Mouse (Mus musculus): Measurements from ENCODE around the gene Unc45a. TPM values are rescaled to one million over a fixed set of nuclear protein-coding genes. Genes with fewer than 3 reads are reported as not detected.
A peak's percentile ranks its signal among the peaks of the same experiment; 100 is the strongest.
"Not testable (repeated sequence)": the region's sequence is repeated elsewhere in the genome, so short reads cannot be mapped to it uniquely, and the experiment has no call there.

The Unc45a gene
- polyA plus RNA-seq, 1 experiment from 2014 or later, result 34.7 TPM

DNA sequence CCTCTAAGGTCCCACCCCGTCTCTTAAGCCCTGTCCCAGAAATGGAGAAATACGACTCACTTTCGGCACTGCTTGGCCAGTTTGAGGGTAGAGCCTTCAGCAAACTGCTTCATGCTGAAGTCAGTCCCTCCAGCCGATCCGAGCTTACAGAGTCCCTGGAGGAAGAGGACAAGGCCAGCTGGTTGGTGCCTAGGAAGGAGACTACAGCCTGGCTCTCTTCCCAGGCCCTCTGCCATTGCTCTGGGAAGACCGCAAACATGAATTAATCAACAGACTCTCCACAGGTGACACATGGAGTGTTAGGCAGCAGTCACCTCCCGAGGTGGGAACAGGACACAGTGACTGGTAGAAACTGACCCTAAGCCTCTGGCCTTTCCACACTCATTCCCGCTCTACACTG, 10.5 kb downstream of the Unc45a start:
- Histone ChIP-seq H3K4me2 (ENCODE audit: low read depth, severe bottlenecking) (no peak overlapping the region), H3K9me3 (ENCODE audit: control insufficient read depth, low read length) (no peaks in the 10 kb centered on the region), H3K4me1 (ENCODE audit: control insufficient read depth, insufficient read depth, low read length) (no peaks in the 10 kb centered on the region), H3K36me3 (ENCODE audit: control insufficient read depth, insufficient read depth, low read length) (peaks cover 57% of the 10 kb centered on the region), H3K27me3 (ENCODE audit: control insufficient read depth, insufficient read depth, low read length) (no peaks in the 10 kb centered on the region), H3K27ac (replicated peaks; ENCODE audit: low read depth, low read length) (no peak overlapping the region), H3K4me3 (ENCODE audit: low read depth, low read length) (no peak overlapping the region), H3K9ac (ENCODE audit: low read length) (no peak overlapping the region)
- ATAC-seq (ENCODE audit: insufficient number of reproducible peaks, low FRiP score, low TSS enrichment, low read depth) (no peak), DNase-seq (ENCODE audit: low spot score) (no peak)
- WGBS, result 90% methylated on average over 8 of the region's 8 CpGs

- DNase-seq (ENCODE audit: low spot score) (no peak), ATAC-seq (ENCODE audit: insufficient number of reproducible peaks, low FRiP score, low TSS enrichment, low read depth) (no peak)
- H3K4me3 ChIP-seq (ENCODE audit: low read depth, low read length), result no peak overlapping the region
- H3K4me1 ChIP-seq (ENCODE audit: control insufficient read depth, insufficient read depth, low read length), result peaks cover 6% of the 10 kb centered on the region
- H3K36me3 ChIP-seq (ENCODE audit: control insufficient read depth, insufficient read depth, low read length), result peaks cover 30% of the 10 kb centered on the region; the same call in 1 of the 2 replicates
- 96% methylated on average over 19 of the region's 19 CpGs for WGBS
- no peak overlapping the region for H3K9ac ChIP-seq (ENCODE audit: low read length)
- no peaks in the 10 kb centered on the region for H3K9me3 ChIP-seq (ENCODE audit: control insufficient read depth, low read length)
- H3K4me2 ChIP-seq (ENCODE audit: low read depth, severe bottlenecking), result no peak overlapping the region
- no peaks in the 10 kb centered on the region for H3K27me3 ChIP-seq (ENCODE audit: control insufficient read depth, insufficient read depth, low read length)
- H3K27ac ChIP-seq (replicated peaks; ENCODE audit: low read depth, low read length), result no peak overlapping the region
These were observed 14.7 kb downstream of the Unc45a start for GRCm38 (mm10) chr7:80326076-80326475.

- no peak overlapping the region for H3K4me3 ChIP-seq (ENCODE audit: low read depth, low read length)
- H3K27ac ChIP-seq (replicated peaks; ENCODE audit: low read depth, low read length), result no peak overlapping the region
- H3K27me3 ChIP-seq (ENCODE audit: control insufficient read depth, insufficient read depth, low read length), result no peaks in the 10 kb centered on the region
- WGBS, result 95% methylated on average over 16 of the region's 16 CpGs
- no peaks in the 10 kb centered on the region for H3K9me3 ChIP-seq (ENCODE audit: control insufficient read depth, low read length)
- peaks cover 23% of the 10 kb centered on the region; the same call in 1 of the 2 replicates for H3K36me3 ChIP-seq (ENCODE audit: control insufficient read depth, insufficient read depth, low read length)
- no peak overlapping the region for H3K9ac ChIP-seq (ENCODE audit: low read length)
- no peak for ATAC-seq (ENCODE audit: insufficient number of reproducible peaks, low FRiP score, low TSS enrichment, low read depth)
- H3K4me1 ChIP-seq (ENCODE audit: control insufficient read depth, insufficient read depth, low read length), result peaks cover 6% of the 10 kb centered on the region
- H3K4me2 ChIP-seq (ENCODE audit: low read depth, severe bottlenecking), result no peak overlapping the region
- DNase-seq (ENCODE audit: low spot score), result no peak
These were observed 15.4 kb downstream of the Unc45a start for GRCm38 (mm10) chr7:80325292-80325868.

- H3K36me3 ChIP-seq (ENCODE audit: control insufficient read depth, insufficient read depth, low read length), result peaks cover 19% of the 10 kb centered on the region; the same call in 1 of the 2 replicates
- not testable (repeated sequence) for ATAC-seq (ENCODE audit: insufficient number of reproducible peaks, low FRiP score, low TSS enrichment, low read depth); DNase-seq (ENCODE audit: low spot score); H3K9ac ChIP-seq (ENCODE audit: low read length); H3K4me3 ChIP-seq (ENCODE audit: low read depth, low read length); H3K27me3 ChIP-seq (ENCODE audit: control insufficient read depth, insufficient read depth, low read length); H3K9me3 ChIP-seq (ENCODE audit: control insufficient read depth, low read length); H3K4me2 ChIP-seq (ENCODE audit: low read depth, severe bottlenecking); H3K27ac ChIP-seq (replicated peaks; ENCODE audit: low read depth, low read length); H3K4me1 ChIP-seq (ENCODE audit: control insufficient read depth, insufficient read depth, low read length)
- 42% methylated on average over 4 of the region's 5 CpGs for WGBS
These were observed 16.0 kb downstream of the Unc45a start for GRCm38 (mm10) chr7:80324816-80325119.

GRCm38 (mm10) chr7:80324043-80324815, 16.6 kb downstream of the Unc45a start, which contains the start of gene Rccd1:
TSS of gene Rccd1 (minus strand) at chr7:80324454.
- WGBS, result 3% methylated on average over 38 of the region's 38 CpGs
- Histone ChIP-seq H3K9me3 (ENCODE audit: control insufficient read depth, low read length) (no peaks in the 10 kb centered on the region), H3K4me3 (ENCODE audit: low read depth, low read length) (peak within 1 kb of the TSS; percentile 61), H3K9ac (ENCODE audit: low read length) (peak within 1 kb of the TSS; percentile 65), H3K27ac (replicated peaks; ENCODE audit: low read depth, low read length) (peak within 1 kb of the TSS; percentile 42; the same call in 1 of the 2 replicates), H3K4me2 (ENCODE audit: low read depth, severe bottlenecking) (peak within 1 kb of the TSS; percentile 79), H3K4me1 (ENCODE audit: control insufficient read depth, insufficient read depth, low read length) (peaks cover 6% of the 10 kb centered on the region), H3K27me3 (ENCODE audit: control insufficient read depth, insufficient read depth, low read length) (no peaks in the 10 kb centered on the region), H3K36me3 (ENCODE audit: control insufficient read depth, insufficient read depth, low read length) (peaks cover 17% of the 10 kb centered on the region; the same call in 1 of the 2 replicates)
- ATAC-seq (ENCODE audit: insufficient number of reproducible peaks, low FRiP score, low TSS enrichment, low read depth), result peak; percentile 97
- peak; percentile 98 for DNase-seq (ENCODE audit: low spot score)

DNA sequence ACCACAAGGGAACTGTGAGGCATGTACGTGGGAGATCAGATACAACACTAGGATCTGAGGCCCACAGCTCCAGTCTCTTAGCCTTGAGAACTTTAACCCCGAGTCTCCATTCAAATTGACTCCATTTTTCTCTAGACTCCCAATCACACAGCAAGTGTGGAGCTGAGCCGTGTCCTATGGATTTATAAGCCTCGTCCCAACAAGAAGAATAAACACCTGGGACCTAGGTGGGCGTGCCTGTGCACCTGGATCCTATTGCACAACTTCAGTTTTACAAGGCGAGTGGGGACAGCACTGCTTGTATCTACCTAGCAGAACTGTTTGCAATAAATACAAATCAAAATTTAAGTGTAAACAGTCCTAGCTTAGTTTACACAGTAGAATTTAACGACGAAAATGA, 17.5 kb downstream of the Unc45a start:
- Histone ChIP-seq H3K36me3 (ENCODE audit: control insufficient read depth, insufficient read depth, low read length) (peaks cover 16% of the 10 kb centered on the region; the same call in 1 of the 2 replicates), H3K4me1 (ENCODE audit: control insufficient read depth, insufficient read depth, low read length) (peaks cover 6% of the 10 kb centered on the region)

GRCm38 (mm10) chr7:80319846-80320496, 20.8 kb downstream of the Unc45a start:
- Histone ChIP-seq H3K27ac (replicated peaks; ENCODE audit: low read depth, low read length) (no peak overlapping the region), H3K4me1 (ENCODE audit: control insufficient read depth, insufficient read depth, low read length) (peaks cover 6% of the 10 kb centered on the region), H3K9ac (ENCODE audit: low read length) (no peak overlapping the region), H3K4me3 (ENCODE audit: low read depth, low read length) (no peak overlapping the region), H3K9me3 (ENCODE audit: control insufficient read depth, low read length) (no peaks in the 10 kb centered on the region), H3K4me2 (ENCODE audit: low read depth, severe bottlenecking) (no peak overlapping the region), H3K36me3 (ENCODE audit: control insufficient read depth, insufficient read depth, low read length) (peaks cover 10% of the 10 kb centered on the region; the same call in 1 of the 2 replicates), H3K27me3 (ENCODE audit: control insufficient read depth, insufficient read depth, low read length) (no peaks in the 10 kb centered on the region)
- DNase-seq (ENCODE audit: low spot score) (no peak), ATAC-seq (ENCODE audit: insufficient number of reproducible peaks, low FRiP score, low TSS enrichment, low read depth) (no peak)
- WGBS, result 77% methylated on average over 18 of the region's 19 CpGs

More for the DNA sequence above, 17.5 kb downstream of the Unc45a start:
- Histone ChIP-seq H3K4me3 (ENCODE audit: low read depth, low read length) (peak overlapping the region; percentile 61), H3K4me2 (ENCODE audit: low read depth, severe bottlenecking) (peak overlapping the region; percentile 79), H3K9me3 (ENCODE audit: control insufficient read depth, low read length) (no peaks in the 10 kb centered on the region), H3K9ac (ENCODE audit: low read length) (peak overlapping the region; percentile 65), H3K27ac (replicated peaks; ENCODE audit: low read depth, low read length) (peak overlapping the region; percentile 42; the same call in 1 of the 2 replicates), H3K27me3 (ENCODE audit: control insufficient read depth, insufficient read depth, low read length) (no peaks in the 10 kb centered on the region)
- DNase-seq (ENCODE audit: low spot score), result no peak
- no peak for ATAC-seq (ENCODE audit: insufficient number of reproducible peaks, low FRiP score, low TSS enrichment, low read depth)
- WGBS, result 21% methylated on average over 8 of the region's 8 CpGs

- H3K27me3 ChIP-seq (ENCODE audit: control insufficient read depth, insufficient read depth, low read length), result no peaks in the 10 kb centered on the region
- no peak overlapping the region for H3K9ac ChIP-seq (ENCODE audit: low read length)
- DNase-seq (ENCODE audit: low spot score), result no peak
- H3K4me2 ChIP-seq (ENCODE audit: low read depth, severe bottlenecking), result no peak overlapping the region
- H3K4me3 ChIP-seq (ENCODE audit: low read depth, low read length), result no peak overlapping the region
- H3K9me3 ChIP-seq (ENCODE audit: control insufficient read depth, low read length), result no peaks in the 10 kb centered on the region
- ATAC-seq (ENCODE audit: insufficient number of reproducible peaks, low FRiP score, low TSS enrichment, low read depth), result no peak
- H3K36me3 ChIP-seq (ENCODE audit: control insufficient read depth, insufficient read depth, low read length), result peaks cover 15% of the 10 kb centered on the region
- peaks cover 6% of the 10 kb centered on the region for H3K4me1 ChIP-seq (ENCODE audit: control insufficient read depth, insufficient read depth, low read length)
- 92% methylated on average over 4 of the region's 4 CpGs for WGBS
- no peak overlapping the region for H3K27ac ChIP-seq (replicated peaks; ENCODE audit: low read depth, low read length)
These were observed 22.1 kb downstream of the Unc45a start for GRCm38 (mm10) chr7:80318670-80319069.

Measured in limb, embryonic 11.5 days (tissue).